Mouse (Mus musculus) midbrain, embryonic 16.5 days (tissue): ENCODE results near the gene Dnaic1. TPM values are rescaled to one million over a fixed set of nuclear protein-coding genes. Genes with fewer than 3 reads are reported as not detected.

Experiments
- ATAC-seq: fragments of 200-750 bp; cut with Nextera tagmentation; 2 replicates; pipeline ENCODE4 v1.8.0; 2017; ENCODE audit warnings: moderate TSS enrichment
- H3K27ac ChIP-seq: fragments of 300-500 bp; sonication (generic); 2 replicates; pipeline ENCODE4 v1.5.1; 2014; ENCODE audit warnings: mild to moderate bottlenecking, low read length, mixed read lengths
- H3K27me3 ChIP-seq: fragments of 300-500 bp; sonication (generic); 2 replicates; pipeline ENCODE4 v1.6.1; 2014; ENCODE audit warnings: low read depth, low read length, mixed read lengths; ENCODE audit not compliant: control insufficient read depth, insufficient read depth
- H3K36me3 ChIP-seq: fragments of 300-500 bp; sonication (generic); 2 replicates; pipeline ENCODE4 v1.6.1; 2014; ENCODE audit warnings: mild to moderate bottlenecking, low read length, moderate library complexity, mixed read lengths; ENCODE audit not compliant: control insufficient read depth, insufficient read depth
- H3K4me1 ChIP-seq: fragments of 300-500 bp; sonication (generic); 2 replicates; pipeline ENCODE4 v1.6.1; 2014; ENCODE audit warnings: mild to moderate bottlenecking, low read length, mixed read lengths; ENCODE audit not compliant: control insufficient read depth, insufficient read depth
- H3K4me2 ChIP-seq: fragments of 300-500 bp; sonication (generic); 2 replicates; pipeline ENCODE4 v1.6.1; 2014; ENCODE audit warnings: mild to moderate bottlenecking, low read length, mixed read lengths
- H3K4me3 ChIP-seq: fragments of 300-500 bp; sonication (generic); 2 replicates; pipeline ENCODE4 v1.5.1; 2014; ENCODE audit warnings: low read depth, mild to moderate bottlenecking, low read length, moderate library complexity, mixed read lengths
- H3K9ac ChIP-seq: fragments of 300-500 bp; sonication (generic); 2 replicates; pipeline ENCODE4 v1.6.1; 2014; ENCODE audit warnings: low read depth, low read length, mixed read lengths
- H3K9me3 ChIP-seq: fragments of 300-500 bp; sonication (generic); replicated peaks from 2 replicates; pipeline ENCODE4 v1.6.1; 2014; ENCODE audit warnings: mild to moderate bottlenecking, low read length, mixed read lengths; ENCODE audit not compliant: control insufficient read depth, poor library complexity, severe bottlenecking
- WGBS: fragments of 180-500 bp; shearing (Covaris S2); extraction: QIAGEN DNeasy Blood & Tissue Kit; methylation state at CpG from one replicate; pipeline ENCODE4 v1.1.7; 2014; 5-methylcytosine and 5-hydroxymethylcytosine counted together
- polyA plus RNA-seq: library from polyadenylated mRNA; unstranded; fragments of >200 nt; fragmentation: Nextera tagmentation; extraction: Ambion mirVana; gene quantifications from 2 replicates; pipeline ENCODE4 v1.2.1, GENCODE M21; 2015

Dnaic1 gene
- polyA plus RNA-seq, 1 experiment from 2014 or later, result 2.6 TPM

DNA sequence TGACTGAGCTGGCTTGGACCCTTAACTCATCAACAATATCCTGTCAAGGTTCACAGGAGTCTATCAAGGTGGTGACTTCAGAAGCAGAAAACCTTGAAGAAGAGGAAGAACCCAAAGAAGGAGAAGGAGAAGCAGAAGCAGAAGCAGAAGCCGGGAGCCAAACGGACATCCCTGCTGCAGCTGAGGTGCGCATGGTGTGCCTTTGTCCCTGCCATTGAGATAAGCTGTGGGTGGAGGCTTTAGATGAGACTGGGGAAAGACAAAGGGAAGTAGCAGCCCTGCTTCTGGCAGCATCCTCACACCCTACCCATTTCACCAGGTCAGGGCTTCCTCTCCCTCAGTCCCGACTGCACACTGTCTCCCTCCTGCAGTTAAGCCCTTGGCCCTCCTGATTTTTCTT is 33.2 kb downstream of the Dnaic1 start:
- Histone ChIP-seq H3K36me3 (no peaks in the 10 kb centered on the region), H3K27me3 (no peaks in the 10 kb centered on the region), H3K4me2 (no peak overlapping the region), H3K9me3 (no peaks in the 10 kb centered on the region), H3K9ac (no peak overlapping the region), H3K4me1 (peaks cover 9% of the 10 kb centered on the region; the same call in 1 of the 2 replicates), H3K4me3 (no peak overlapping the region), H3K27ac (no peak overlapping the region)
- 27% methylated on average over 4 of the region's 4 CpGs for WGBS
- ATAC-seq, result no peak

DNA sequence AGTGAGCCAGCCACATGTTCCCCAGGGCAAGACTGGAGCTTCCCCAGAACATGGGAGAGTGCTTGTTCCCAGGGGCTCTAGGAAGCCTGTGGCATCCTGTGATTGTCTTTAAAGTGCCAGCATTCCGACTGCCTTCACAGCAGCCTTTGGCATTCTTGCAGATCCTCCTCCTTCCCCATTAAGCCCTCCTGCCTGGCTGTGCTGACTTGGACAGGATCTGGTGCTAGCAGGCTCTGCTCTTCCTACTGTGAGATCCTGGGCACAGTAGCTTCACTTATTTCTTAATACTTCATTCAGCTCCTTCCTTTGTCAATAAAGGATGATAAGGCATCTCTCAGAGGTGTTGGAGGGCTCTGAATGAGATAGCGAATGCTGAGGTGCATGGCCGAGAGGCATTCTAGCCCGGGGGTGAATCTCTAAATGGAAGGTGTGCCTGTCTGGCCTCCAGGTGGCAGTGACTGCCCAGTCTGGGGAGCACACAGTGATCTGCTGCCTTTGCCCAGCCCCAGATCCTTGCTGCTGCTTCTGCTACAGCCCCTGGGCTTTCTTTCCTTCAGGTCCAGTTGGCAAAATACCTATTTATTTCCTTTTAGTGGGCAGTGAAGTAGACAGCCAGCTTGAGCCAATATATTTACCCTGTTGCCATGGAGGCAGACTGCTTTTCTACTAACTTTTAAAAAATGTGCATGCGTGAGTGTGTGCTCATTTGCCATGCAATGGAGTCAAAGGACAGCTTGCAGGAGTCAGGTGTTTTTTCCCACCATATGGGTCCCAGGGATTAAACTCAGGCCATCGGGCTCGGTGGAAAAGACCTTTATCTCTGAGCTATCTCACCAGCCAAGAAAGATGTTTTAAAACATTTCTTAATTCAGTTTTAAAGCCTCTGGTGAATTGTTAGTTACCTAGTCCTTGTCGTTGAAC is 35.2 kb downstream of the Dnaic1 start:
- Histone ChIP-seq H3K9me3 (no peaks in the 10 kb centered on the region), H3K4me2 (no peak overlapping the region), H3K27ac (no peak overlapping the region; the same call in 1 of the 2 replicates), H3K4me1 (peaks cover 9% of the 10 kb centered on the region; the same call in 1 of the 2 replicates), H3K9ac (no peak overlapping the region), H3K27me3 (no peaks in the 10 kb centered on the region), H3K4me3 (no peak overlapping the region), H3K36me3 (no peaks in the 10 kb centered on the region)
- ATAC-seq, result peak; percentile 83
- WGBS, result 18% methylated on average over 8 of the region's 8 CpGs

DNA sequence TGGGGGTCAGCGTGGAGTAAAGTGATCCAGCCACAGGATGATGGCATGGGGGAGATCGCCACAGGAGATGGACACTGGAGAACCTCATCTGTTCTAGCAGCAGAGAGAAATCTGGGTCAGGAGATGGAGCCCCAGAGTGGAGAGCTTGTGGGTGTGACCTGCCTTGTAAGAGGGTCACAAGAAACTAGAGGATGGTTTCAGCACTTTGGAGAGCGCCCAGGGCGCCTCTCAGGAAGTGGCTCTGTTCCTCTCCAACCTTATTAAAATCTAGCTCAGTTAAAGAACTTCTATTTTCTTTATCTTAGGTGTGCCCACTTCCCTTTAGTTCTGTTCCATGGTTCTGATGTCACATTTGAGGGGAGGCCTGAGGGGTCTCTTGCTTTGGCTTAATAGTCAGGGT is 37.2 kb downstream of the Dnaic1 start:
- Histone ChIP-seq H3K27ac (no peak overlapping the region), H3K9me3 (no peaks in the 10 kb centered on the region), H3K27me3 (no peaks in the 10 kb centered on the region; the same call in 1 of the 2 replicates), H3K9ac (no peak overlapping the region), H3K4me2 (no peak overlapping the region), H3K36me3 (no peaks in the 10 kb centered on the region), H3K4me3 (no peak overlapping the region), H3K4me1 (peaks cover 9% of the 10 kb centered on the region)
- no peak for ATAC-seq
- 61% methylated on average over 4 of the region's 4 CpGs for WGBS

DNA sequence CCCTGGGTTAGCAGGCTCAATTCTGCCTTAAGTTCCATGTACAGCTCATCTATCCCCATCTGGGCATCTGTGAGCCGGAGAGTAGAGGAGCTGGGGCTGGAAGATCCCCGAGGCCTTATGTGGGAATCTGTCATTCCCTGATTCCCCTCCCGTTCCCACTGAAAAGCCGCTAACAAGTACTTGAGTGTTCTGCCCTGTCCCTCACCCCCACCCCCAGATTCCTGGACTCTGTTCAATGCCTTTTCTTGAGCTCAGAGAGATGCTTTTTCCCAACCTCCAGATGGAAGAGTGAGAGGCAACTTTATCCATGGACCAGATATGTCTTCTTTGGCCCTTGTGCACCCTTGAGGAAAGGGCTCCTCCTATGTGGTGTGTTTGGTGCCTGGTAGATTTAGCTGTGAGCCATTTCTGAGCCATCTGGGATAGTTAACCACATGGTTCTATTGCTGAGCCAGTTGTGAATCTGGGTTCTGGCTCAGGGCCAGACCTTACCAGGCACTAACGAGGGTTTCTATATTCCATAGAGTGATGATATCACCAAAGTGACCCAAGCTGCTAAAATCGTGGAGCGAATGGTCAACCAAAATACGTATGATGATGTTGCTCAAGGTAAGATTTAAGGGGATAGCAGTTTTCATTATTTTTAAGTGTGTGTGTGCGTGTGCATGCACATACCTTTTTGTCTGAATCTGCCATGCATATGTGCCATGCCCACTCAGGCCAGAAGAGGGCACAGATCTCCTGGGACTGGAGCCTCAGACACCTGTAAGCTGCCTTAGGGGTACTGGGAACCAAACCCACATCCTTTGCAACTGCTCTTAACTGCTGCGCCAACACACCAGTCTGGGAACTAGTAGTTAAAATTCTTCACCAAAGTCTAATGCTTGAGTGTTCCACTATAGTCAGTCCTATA is 40.4 kb downstream of the Dnaic1 start:
- WGBS, result 79% methylated on average over 10 of the region's 10 CpGs
- no peaks in the 10 kb centered on the region for H3K36me3 ChIP-seq
- peaks cover 13% of the 10 kb centered on the region for H3K4me1 ChIP-seq
- no peak overlapping the region for H3K27ac ChIP-seq
- no peak for ATAC-seq
- H3K9me3 ChIP-seq, result no peaks in the 10 kb centered on the region
- H3K4me3 ChIP-seq, result no peak overlapping the region
- H3K9ac ChIP-seq, result no peak overlapping the region
- H3K27me3 ChIP-seq, result no peaks in the 10 kb centered on the region; the same call in 1 of the 2 replicates
- no peak overlapping the region for H3K4me2 ChIP-seq

DNA sequence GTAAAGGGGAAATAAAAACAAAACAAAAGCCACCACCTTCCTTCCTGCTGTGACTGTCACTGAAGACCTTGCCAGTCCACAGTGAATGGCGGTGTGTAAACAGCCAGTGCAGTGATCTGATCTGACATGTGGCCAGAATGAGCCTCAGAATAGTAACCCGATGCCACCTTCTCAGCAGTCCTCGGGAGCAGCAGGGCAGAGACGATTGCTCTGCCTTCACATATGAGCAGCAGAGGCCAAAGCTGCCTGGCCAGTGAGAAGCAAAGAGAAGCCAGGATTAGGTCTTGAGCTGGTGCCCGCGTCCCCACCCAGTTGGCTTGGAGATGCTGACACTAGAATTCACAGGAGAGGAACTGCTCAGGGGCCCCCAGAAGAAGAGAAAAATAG is 41.0 kb downstream of the Dnaic1 start:
- H3K9ac ChIP-seq, result no peak overlapping the region
- H3K4me1 ChIP-seq, result peaks cover 9% of the 10 kb centered on the region
- no peak overlapping the region for H3K4me2 ChIP-seq
- H3K9me3 ChIP-seq, result no peaks in the 10 kb centered on the region
- no peaks in the 10 kb centered on the region; the same call in none of the 2 replicates for H3K27me3 ChIP-seq
- no peaks in the 10 kb centered on the region for H3K36me3 ChIP-seq
- no peak for ATAC-seq
- H3K4me3 ChIP-seq, result no peak overlapping the region
- no peak overlapping the region for H3K27ac ChIP-seq
- WGBS, result 33% methylated on average over 6 of the region's 6 CpGs

DNA sequence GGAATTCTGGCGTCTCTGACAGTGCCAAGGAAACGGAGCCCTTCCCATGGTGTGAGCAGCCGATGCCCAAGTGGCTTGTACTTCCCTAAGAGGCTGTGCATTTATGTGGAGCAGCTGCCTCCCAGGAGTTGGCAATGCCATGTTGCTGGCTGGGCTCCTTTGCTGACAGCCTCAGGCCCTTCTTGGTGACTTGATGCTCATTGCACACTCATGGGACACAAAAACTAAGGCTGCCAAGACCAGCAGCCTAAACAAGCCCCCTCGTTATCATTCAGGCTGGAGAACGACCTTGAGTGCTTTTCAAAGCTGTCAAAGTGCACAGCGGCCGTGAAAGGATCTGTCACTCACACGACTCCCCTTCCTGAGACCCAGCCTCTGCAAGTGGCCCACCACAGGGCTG is 42.6 kb downstream of the Dnaic1 start:
- H3K4me3 ChIP-seq, result no peak overlapping the region
- H3K9ac ChIP-seq, result no peak overlapping the region
- H3K27ac ChIP-seq, result no peak overlapping the region
- H3K36me3 ChIP-seq, result no peaks in the 10 kb centered on the region
- H3K4me1 ChIP-seq, result peaks cover 9% of the 10 kb centered on the region
- WGBS, result 13% methylated on average over 8 of the region's 8 CpGs
- H3K9me3 ChIP-seq, result no peaks in the 10 kb centered on the region
- no peaks in the 10 kb centered on the region; the same call in none of the 2 replicates for H3K27me3 ChIP-seq
- ATAC-seq, result peak; percentile 46
- no peak overlapping the region for H3K4me2 ChIP-seq

DNA sequence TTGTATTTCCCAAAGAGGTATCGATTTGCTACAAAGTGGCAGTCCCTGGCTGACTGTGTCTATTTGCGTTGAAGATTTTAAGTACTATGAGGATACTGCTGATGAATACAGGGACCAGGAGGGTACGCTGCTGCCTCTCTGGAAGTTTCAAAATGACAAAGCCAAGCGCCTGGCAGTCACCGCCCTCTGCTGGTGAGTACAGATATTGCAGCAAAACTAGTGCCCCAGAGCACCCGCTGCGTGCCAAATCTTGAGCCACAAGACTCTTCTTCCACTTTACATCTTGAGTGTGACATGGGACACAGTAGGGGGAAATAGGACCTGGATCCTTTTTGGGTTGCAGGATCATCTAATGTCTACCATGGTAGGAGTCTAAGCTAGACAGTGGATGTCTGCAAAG is 44.6 kb downstream of the Dnaic1 start:
- no peak overlapping the region for H3K4me2 ChIP-seq
- ATAC-seq, result peak; percentile 29; the same call in 1 of the 2 replicates
- peaks cover 17% of the 10 kb centered on the region for H3K4me1 ChIP-seq
- peak overlapping the region; percentile 25; the same call in 1 of the 2 replicates for H3K27ac ChIP-seq
- H3K4me3 ChIP-seq, result no peak overlapping the region
- H3K9ac ChIP-seq, result no peak overlapping the region
- no peaks in the 10 kb centered on the region; the same call in none of the 2 replicates for H3K27me3 ChIP-seq
- 5% methylated on average over 7 of the region's 7 CpGs for WGBS
- no peaks in the 10 kb centered on the region for H3K9me3 ChIP-seq
- H3K36me3 ChIP-seq, result no peaks in the 10 kb centered on the region

DNA sequence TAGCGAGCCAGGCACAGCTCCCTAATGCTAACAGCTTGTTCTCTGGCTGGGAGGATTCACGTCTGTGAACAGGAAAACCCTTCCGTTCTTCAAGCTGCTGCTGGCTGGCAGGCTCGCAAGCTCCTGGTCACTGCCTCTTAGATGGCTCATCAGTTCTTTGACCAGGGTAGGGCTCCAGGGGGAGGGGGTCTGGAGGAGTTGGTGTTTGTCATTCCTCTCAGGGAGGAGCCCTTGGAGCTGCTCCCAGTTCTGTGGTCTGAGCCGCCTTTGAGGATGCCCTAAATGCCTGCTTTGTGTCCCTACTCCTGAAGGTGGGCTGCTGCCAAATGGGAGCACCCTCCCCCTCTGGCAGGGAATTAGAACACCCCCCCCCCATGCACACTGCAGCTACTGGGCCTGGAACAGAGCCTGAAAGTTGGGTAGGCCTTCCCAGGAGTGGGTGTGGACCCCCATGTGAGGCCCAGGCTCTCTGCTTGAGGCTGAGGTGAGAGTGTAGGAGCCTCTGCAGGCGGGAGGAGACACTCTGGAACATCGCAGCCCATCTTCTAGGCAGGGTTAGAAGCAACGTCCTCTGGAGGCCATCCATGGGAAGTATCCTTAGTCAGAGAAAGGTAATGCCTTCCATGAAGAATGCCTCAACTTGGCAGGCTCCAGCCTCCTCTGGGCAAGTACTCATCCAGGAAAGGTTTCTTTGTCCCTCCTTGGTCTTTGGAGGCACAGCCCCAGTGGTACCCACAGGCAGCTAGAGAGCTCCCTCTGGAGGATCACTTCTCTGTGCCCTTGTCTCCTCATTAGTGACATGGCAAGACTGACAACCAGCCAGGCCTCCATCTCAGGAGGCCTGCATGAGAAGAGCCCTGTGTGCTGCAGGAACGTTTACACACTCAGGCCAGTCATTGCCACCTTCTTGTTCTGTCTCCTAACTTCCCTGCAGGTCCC is 46.4 kb downstream of the Dnaic1 start:
- ATAC-seq, result peak; percentile 78
- peaks cover 19% of the 10 kb centered on the region for H3K4me1 ChIP-seq
- no peaks in the 10 kb centered on the region; the same call in 1 of the 2 replicates for H3K27me3 ChIP-seq
- H3K4me3 ChIP-seq, result no peak overlapping the region
- 57% methylated on average over 9 of the region's 9 CpGs for WGBS
- peak overlapping the region; percentile 44 for H3K27ac ChIP-seq
- no peak overlapping the region for H3K4me2 ChIP-seq
- no peaks in the 10 kb centered on the region for H3K9me3 ChIP-seq
- H3K36me3 ChIP-seq, result no peaks in the 10 kb centered on the region
- no peak overlapping the region for H3K9ac ChIP-seq
